Mouse (Mus musculus) heart, embryonic 10.5 days (tissue): ENCODE results near the gene Mtus2. TPM values are rescaled to one million over a fixed set of nuclear protein-coding genes. Genes with fewer than 3 reads are reported as not detected.

ENCODE experiments used
- DNase-seq: peaks from one replicate; pipeline ENCODE4 v3.0.0-alpha.2; 2017; ENCODE audit warnings: low spot score
- H3K27ac ChIP-seq: fragments of 300-500 bp; sonication (generic); 2 replicates; pipeline ENCODE4 v1.5.1; 2016; ENCODE audit warnings: mild to moderate bottlenecking
- H3K27me3 ChIP-seq: fragments of 300-500 bp; sonication (generic); 2 replicates; pipeline ENCODE4 v1.6.1; 2016; ENCODE audit warnings: mild to moderate bottlenecking; ENCODE audit not compliant: poor library complexity, insufficient read depth, severe bottlenecking
- H3K36me3 ChIP-seq: fragments of 300-500 bp; sonication (generic); 2 replicates; pipeline ENCODE4 v1.6.1; 2016; ENCODE audit warnings: mild to moderate bottlenecking, moderate library complexity
- H3K4me1 ChIP-seq: fragments of 300-500 bp; sonication (generic); 2 replicates; pipeline ENCODE4 v1.6.1; 2016; ENCODE audit warnings: mild to moderate bottlenecking
- H3K4me3 ChIP-seq: fragments of 300-500 bp; sonication (generic); 2 replicates; pipeline ENCODE4 v1.5.1; 2016; ENCODE audit warnings: mild to moderate bottlenecking, moderate library complexity
- H3K9me3 ChIP-seq: fragments of 300-500 bp; sonication (generic); 2 replicates; pipeline ENCODE4 v1.6.1; 2016; ENCODE audit warnings: mild to moderate bottlenecking, moderate library complexity
- WGBS: fragments of 180-500 bp; shearing (Covaris S2); methylation state at CpG from one replicate; pipeline ENCODE4 v1.1.7; 2016; 5-methylcytosine and 5-hydroxymethylcytosine counted together
- polyA plus RNA-seq: library from polyadenylated mRNA; unstranded; fragments of >200 nt; fragmentation: Nextera tagmentation; extraction: Ambion mirVana; gene quantifications from 2 replicates; pipeline ENCODE4 v1.2.1, GENCODE M21; 2016

Mtus2 gene
- polyA plus RNA-seq, 1 experiment from 2014 or later: 52.2 TPM

- H3K27ac ChIP-seq: no peak overlapping the region
- H3K27me3 ChIP-seq: no peaks in the 10 kb centered on the region
These were observed 58.3 kb downstream of the Mtus2 start for GRCm38 (mm10) chr5:148015383-148015782.

GRCm38 (mm10) chr5:148017371-148017770, 60.3 kb downstream of the Mtus2 start:
- 88% methylated on average over 11 of the region's 11 CpGs for WGBS
- no peak for DNase-seq
- H3K27me3 ChIP-seq: no peaks in the 10 kb centered on the region
- no peaks in the 10 kb centered on the region for H3K36me3 ChIP-seq
- no peaks in the 10 kb centered on the region for H3K4me1 ChIP-seq
- no peaks in the 10 kb centered on the region; the same call in 1 of the 2 replicates for H3K9me3 ChIP-seq
- H3K27ac ChIP-seq: no peak overlapping the region
- no peak overlapping the region for H3K4me3 ChIP-seq

More at GRCm38 (mm10) chr5:148015383-148015782, 58.3 kb downstream of the Mtus2 start:
- 59% methylated on average over 8 of the region's 8 CpGs for WGBS
- Histone ChIP-seq H3K36me3 (no peaks in the 10 kb centered on the region), H3K4me3 (no peak overlapping the region), H3K9me3 (no peaks in the 10 kb centered on the region; the same call in 1 of the 2 replicates), H3K4me1 (no peaks in the 10 kb centered on the region)
- no peak for DNase-seq

GRCm38 (mm10) chr5:148022784-148023183, 65.7 kb downstream of the Mtus2 start:
- Histone ChIP-seq H3K27me3 (no peaks in the 10 kb centered on the region), H3K9me3 (no peaks in the 10 kb centered on the region; the same call in 1 of the 2 replicates), H3K36me3 (no peaks in the 10 kb centered on the region), H3K4me1 (peaks cover 12% of the 10 kb centered on the region), H3K4me3 (no peak overlapping the region), H3K27ac (no peak overlapping the region)
- no peak for DNase-seq
- WGBS: 78% methylated on average over 4 of the region's 4 CpGs

GRCm38 (mm10) chr5:148026401-148027349, 69.6 kb downstream of the Mtus2 start:
- H3K36me3 ChIP-seq: no peaks in the 10 kb centered on the region
- H3K4me3 ChIP-seq: peak overlapping the region; percentile 40
- peaks cover 15% of the 10 kb centered on the region for H3K4me1 ChIP-seq
- DNase-seq: peak; percentile 78
- 53% methylated on average over 26 of the region's 26 CpGs for WGBS
- H3K27me3 ChIP-seq: no peaks in the 10 kb centered on the region
- H3K27ac ChIP-seq: peak overlapping the region; percentile 56; the same call in 1 of the 2 replicates
- H3K9me3 ChIP-seq: no peaks in the 10 kb centered on the region

GRCm38 (mm10) chr5:148027985-148028384, 70.9 kb downstream of the Mtus2 start:
- Histone ChIP-seq H3K4me3 (no peak overlapping the region), H3K36me3 (no peaks in the 10 kb centered on the region), H3K27me3 (no peaks in the 10 kb centered on the region), H3K27ac (peak overlapping the region; percentile 10; the same call in 1 of the 2 replicates), H3K4me1 (peaks cover 15% of the 10 kb centered on the region), H3K9me3 (no peaks in the 10 kb centered on the region)
- WGBS: 75% methylated on average over 13 of the region's 13 CpGs
- no peak for DNase-seq

GRCm38 (mm10) chr5:148041661-148042060, 84.5 kb downstream of the Mtus2 start:
- WGBS: 88% methylated on average over 7 of the region's 7 CpGs
- Histone ChIP-seq H3K27me3 (no peaks in the 10 kb centered on the region), H3K4me1 (no peaks in the 10 kb centered on the region), H3K27ac (no peak overlapping the region), H3K4me3 (no peak overlapping the region), H3K36me3 (no peaks in the 10 kb centered on the region), H3K9me3 (peaks cover 7% of the 10 kb centered on the region; the same call in 1 of the 2 replicates)
- DNase-seq: no peak

- Histone ChIP-seq H3K36me3 (no peaks in the 10 kb centered on the region), H3K4me1 (no peaks in the 10 kb centered on the region), H3K9me3 (peaks cover 7% of the 10 kb centered on the region; the same call in 1 of the 2 replicates), H3K4me3 (no peak overlapping the region), H3K27me3 (no peaks in the 10 kb centered on the region), H3K27ac (no peak overlapping the region)
- no peak for DNase-seq
- WGBS: 70% methylated on average over 11 of the region's 11 CpGs
These were observed 91.1 kb downstream of the Mtus2 start for GRCm38 (mm10) chr5:148048200-148048599.

- H3K9me3 ChIP-seq: 0 out of 2 replicates have a peak, but pooled peaks cover 3% of the 10 kb centered on the region
- H3K27me3 ChIP-seq: no peaks in the 10 kb centered on the region
- 92% methylated on average over 2 of the region's 2 CpGs for WGBS
These were observed 92.2 kb downstream of the Mtus2 start for GRCm38 (mm10) chr5:148049304-148049703.

GRCm38 (mm10) chr5:148052846-148053608, 95.9 kb downstream of the Mtus2 start:
- H3K4me3 ChIP-seq: no peak overlapping the region
- no peak overlapping the region for H3K27ac ChIP-seq
- no peaks in the 10 kb centered on the region for H3K36me3 ChIP-seq
- H3K4me1 ChIP-seq: no peaks in the 10 kb centered on the region
- no peaks in the 10 kb centered on the region for H3K27me3 ChIP-seq
- DNase-seq: no peak
- H3K9me3 ChIP-seq: no peaks in the 10 kb centered on the region
- 77% methylated on average over 13 of the region's 13 CpGs for WGBS

More at GRCm38 (mm10) chr5:148049304-148049703, 92.2 kb downstream of the Mtus2 start:
- no peak overlapping the region for H3K27ac ChIP-seq
- H3K36me3 ChIP-seq: no peaks in the 10 kb centered on the region
- no peaks in the 10 kb centered on the region for H3K4me1 ChIP-seq
- DNase-seq: no peak
- H3K4me3 ChIP-seq: no peak overlapping the region

GRCm38 (mm10) chr5:148053609-148053990, 96.5 kb downstream of the Mtus2 start:
- Histone ChIP-seq H3K4me3 (no peak overlapping the region), H3K9me3 (no peaks in the 10 kb centered on the region), H3K4me1 (no peaks in the 10 kb centered on the region), H3K27ac (no peak overlapping the region), H3K27me3 (no peaks in the 10 kb centered on the region), H3K36me3 (no peaks in the 10 kb centered on the region)
- no peak for DNase-seq
- WGBS: 88% methylated on average over 4 of the region's 4 CpGs

GRCm38 (mm10) chr5:148056831-148057230, 99.7 kb downstream of the Mtus2 start:
- Histone ChIP-seq H3K27ac (no peak overlapping the region), H3K4me1 (no peaks in the 10 kb centered on the region), H3K36me3 (no peaks in the 10 kb centered on the region), H3K9me3 (no peaks in the 10 kb centered on the region), H3K27me3 (no peaks in the 10 kb centered on the region), H3K4me3 (no peak overlapping the region)
- no peak for DNase-seq
- WGBS: 68% methylated on average over 1 of the region's 1 CpGs

GRCm38 (mm10) chr5:148057433-148057832, 100.3 kb downstream of the Mtus2 start:
- no peaks in the 10 kb centered on the region for H3K4me1 ChIP-seq
- WGBS: 74% methylated on average over 3 of the region's 3 CpGs
- no peaks in the 10 kb centered on the region for H3K27me3 ChIP-seq
- H3K4me3 ChIP-seq: no peak overlapping the region
- no peak overlapping the region for H3K27ac ChIP-seq
- H3K36me3 ChIP-seq: no peaks in the 10 kb centered on the region
- no peaks in the 10 kb centered on the region for H3K9me3 ChIP-seq
- no peak for DNase-seq

- Histone ChIP-seq H3K4me1 (no peaks in the 10 kb centered on the region), H3K27ac (no peak overlapping the region), H3K9me3 (no peaks in the 10 kb centered on the region), H3K27me3 (no peaks in the 10 kb centered on the region), H3K36me3 (no peaks in the 10 kb centered on the region), H3K4me3 (no peak overlapping the region)
- no peak for DNase-seq
- 66% methylated on average over 3 of the region's 3 CpGs for WGBS
These were observed 102.2 kb downstream of the Mtus2 start for GRCm38 (mm10) chr5:148059339-148059738.
